In the genomic region with DNA sequence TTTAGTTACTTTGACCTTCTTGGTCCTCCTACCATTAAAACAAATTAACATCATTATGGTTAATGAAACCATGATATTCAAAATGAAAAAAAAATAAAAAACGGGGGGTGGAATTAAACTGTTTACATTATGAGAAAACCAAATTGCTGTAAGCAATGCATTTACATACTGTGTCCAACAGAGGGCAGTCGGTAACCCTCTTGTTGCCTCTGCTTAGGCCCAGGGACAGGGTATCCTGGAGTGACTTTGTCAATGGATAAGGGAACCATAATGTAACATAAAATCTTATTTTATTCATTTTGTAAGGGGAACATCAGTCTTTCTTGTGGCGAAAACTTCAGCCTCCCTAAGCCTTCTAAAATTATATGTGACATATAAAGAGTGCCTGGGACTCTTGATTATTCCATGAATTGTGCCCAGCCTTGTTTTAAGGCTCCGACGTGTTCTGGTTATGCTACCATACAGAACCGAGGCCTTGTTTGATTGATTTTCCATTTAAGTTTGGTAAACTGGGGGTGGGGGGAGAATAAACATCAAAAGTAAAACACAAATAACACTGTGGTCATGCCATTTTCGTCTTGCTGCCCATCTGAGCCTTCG, we compare ENCODE assay signal across 8 mouse cellular contexts.
DNase-seq lines count a peak whose midpoint lies in the region; ATAC-seq and TF ChIP-seq lines count a peak whose summit lies in the region.

No protein-coding gene starts in this region.

- DNase-seq in heart, adult 2 months: no peak
- DNase-seq in heart, adult 11 months: no peak
- DNase-seq in thymus, postnatal 0 days (ENCODE audit: low spot score): peak; percentile 2
- DNase-seq in thymus, postnatal 4 days: no peak
- DNase-seq in ovary, adult 18-20 months (ENCODE audit: low spot score): no peak
- DNase-seq in right cerebral cortex, postnatal 25 days: no peak

- no peaks in the 10 kb centered on the region for H3K4me1 ChIP-seq in heart, adult 2 months (ENCODE audit: control insufficient read depth, insufficient read depth, low read length)
- 0 out of 2 replicates have a peak, but pooled peaks cover 2% of the 10 kb centered on the region for H3K4me1 ChIP-seq in forebrain, embryonic 12.5 days

- no peaks in the 10 kb centered on the region for H3K27me3 ChIP-seq in heart, adult 2 months (ENCODE audit: control insufficient read depth, insufficient read depth, low read length)
- no peaks in the 10 kb centered on the region for H3K27me3 ChIP-seq in forebrain, embryonic 12.5 days

- no peaks in the 10 kb centered on the region for H3K36me3 ChIP-seq in heart, adult 2 months (ENCODE audit: control insufficient read depth, insufficient read depth, low read length)
- no peaks in the 10 kb centered on the region for H3K36me3 ChIP-seq in forebrain, embryonic 12.5 days (replicated peaks)

- TF ChIP-seq CTCF in heart, adult 2 months (IDR thresholded peaks at IDR 0.05): peak; percentile 85

- no peaks in the 10 kb centered on the region for H3K9me3 ChIP-seq in forebrain, embryonic 12.5 days

- no peak overlapping the region for H3K4me3 ChIP-seq in heart, adult 2 months
- no peak overlapping the region for H3K4me3 ChIP-seq in forebrain, embryonic 12.5 days (replicated peaks)

- no peak overlapping the region for H3K4me2 ChIP-seq in forebrain, embryonic 12.5 days

- WGBS in heart, adult 2 months: 65% methylated on average over 8 of the region's 8 CpGs
- 59% methylated on average over 8 of the region's 8 CpGs for WGBS in forebrain, embryonic 12.5 days

- ATAC-seq in forebrain, embryonic 12.5 days (ENCODE audit: low FRiP score): peak; percentile 75; the same call in 1 of the 2 replicates
- ATAC-seq in megakaryocyte-erythroid progenitor cell, adult 5-6 weeks (replicated peaks; ENCODE audit: low FRiP score, low TSS enrichment, poor library complexity, severe bottlenecking): peak; percentile 77

- no peak for TF ChIP-seq POLR2A in heart, adult 2 months (IDR thresholded peaks at IDR 0.05; ENCODE audit: insufficient read depth, low read depth, low read length)

- H3K9ac ChIP-seq in heart, adult 2 months (ENCODE audit: low read depth, low read length): no peak overlapping the region
- no peak overlapping the region for H3K9ac ChIP-seq in forebrain, embryonic 12.5 days

- intact Hi-C loops in heart, adult 2 months (cut with DNase I): loop anchor here (2.0 to 5.0 kb wide), 2 partner anchors 282 to 621 kb away; no protein-coding TSS in a partner anchor

- no peaks in the 10 kb centered on the region for H3K79me2 ChIP-seq in heart, adult 2 months (replicated peaks; ENCODE audit: control insufficient read depth, insufficient read depth, low read length)

- no peak overlapping the region for H3K27ac ChIP-seq in heart, adult 2 months
- H3K27ac ChIP-seq in forebrain, embryonic 12.5 days: no peak overlapping the region

- TF ChIP-seq EP300 in heart, adult 2 months (IDR thresholded peaks at IDR 0.05; ENCODE audit: insufficient read depth, low read depth, low read length): no peak
